8 mouse cellular contexts compared by ENCODE assay signal in genomic region chr11:62914532-62914931, GRCm38 (mm10). TPM values are rescaled to one million over a fixed set of nuclear protein-coding genes. Genes with fewer than 3 reads are reported as not detected.
DNase-seq lines count a peak whose midpoint lies in the region.

No protein-coding gene starts in this region.

- DNase-seq in cerebellum, postnatal 25 days, result peak; percentile 11 to 43
- DNase-seq in cerebellum, adult 11-12 months, result no peak
- peak; percentile 25 to 41 for DNase-seq in left cerebral cortex, adult 18-20 months (ENCODE audit: low spot score in 2 of 2)
- no peak for DNase-seq in left cerebral cortex, postnatal 10 days (ENCODE audit: extremely low spot score in 1 of 2, low spot score in 2 of 2)
- DNase-seq in adrenal gland, postnatal 25 days, result peak; percentile 21
- DNase-seq in retina, postnatal 1 day, result peak; percentile 40
- no peak for DNase-seq in layer of hippocampus, adult 9-10 months (ENCODE audit: low spot score)
- DNase-seq in frontal cortex, postnatal 25 days (ENCODE audit: low spot score in 2 of 2), result no peak

- intact Hi-C loops in left cerebral cortex, postnatal 10 days (cut with DNase I), result no loop called here

RNA-seq across cellular contexts. Expression of gene Tvp23b, which starts 35.3 kb away (rescaled TPM):
- 10 to 100 TPM; 34.8 to 36.7 TPM for total RNA-seq in left cerebral cortex, adult 18-20 months (2021)
- total RNA-seq in left cerebral cortex, postnatal 10 days (2021), result 10 to 100 TPM; 19.8 to 21.6 TPM
- total RNA-seq in adrenal gland, postnatal 25 days (2021), result 31.4 and 58.5 TPM in 2 replicates

RNA-seq across cellular contexts. Expression of gene Cdrt4, which starts 36.5 kb away (rescaled TPM):
- total RNA-seq in left cerebral cortex, adult 18-20 months (2021), result not detected
- total RNA-seq in left cerebral cortex, postnatal 10 days (2021), result not detected
- not detected in 2 replicates for total RNA-seq in adrenal gland, postnatal 25 days (2021)

Comparison
In these comparisons a context has a peak if more than half of its experiments do, and no peak if none do; other contexts are left out.
1. DNase-seq: peak in cerebellum, postnatal 25 days (2 of 2), left cerebral cortex, adult 18-20 months (2 of 2), adrenal gland, postnatal 25 days (single experiment) and retina, postnatal 1 day (single experiment); none in cerebellum, adult 11-12 months (single experiment), left cerebral cortex, postnatal 10 days (0 of 2), layer of hippocampus, adult 9-10 months (single experiment) and frontal cortex, postnatal 25 days (0 of 2).